Mouse (Mus musculus): ENCODE results near the gene Astn1.

- TF ChIP-seq ELF1 (IDR thresholded peaks at IDR 0.05; ENCODE audit: low read depth, low read length) (no peak), ETS1 (conservative IDR thresholded peaks at IDR 0.05; ENCODE audit: low read depth, low read length) (no peak), POLR2A (IDR thresholded peaks at IDR 0.05; ENCODE audit: low read depth, low read length) (no peak), CTCF (conservative IDR thresholded peaks at IDR 0.05 in 1 of 2, IDR thresholded peaks at IDR 0.05 in 1 of 2; ENCODE audit: low read depth in 2 of 2, low read length in 2 of 2) (no peak), MAZ (IDR thresholded peaks at IDR 0.05; ENCODE audit: low read depth, low read length) (no peak), NRF1 (IDR thresholded peaks at IDR 0.05; ENCODE audit: low read depth, low read length) (no peak), RAD21 (IDR thresholded peaks at IDR 0.05; ENCODE audit: low read depth, low read length) (no peak), SIN3A (IDR thresholded peaks at IDR 0.05; ENCODE audit: low read length) (no peak), POLR2AphosphoS2 (IDR thresholded peaks at IDR 0.05; ENCODE audit: low read depth, low read length) (no peak), GABPA (IDR thresholded peaks at IDR 0.05; ENCODE audit: insufficient replicate concordance, low read depth, low read length) (no peak), USF2 (conservative IDR thresholded peaks at IDR 0.05; ENCODE audit: low read depth, low read length) (no peak)
Measured at GRCm38 (mm10) chr1:158400898-158401297, 38.8 kb downstream of the Astn1 start.

Measured in CH12.LX (cell line).